Mouse (Mus musculus): ENCODE data around the gene Pram1. TPM values are rescaled to one million over a fixed set of nuclear protein-coding genes. Genes with fewer than 3 reads are reported as not detected.
"Not testable (repeated sequence)": the region's sequence is repeated elsewhere in the genome, so short reads cannot be mapped to it uniquely, and the experiment has no call there.

The Pram1 gene
- 0.27 and 0.34 TPM in 2 replicates for polyA plus RNA-seq (2015; fragmentation: Nextera tagmentation; extraction: Ambion mirVana)

GRCm38 (mm10) chr17:33637516-33638276 is at the start of gene Pram1:
Gene Pram1, plus strand, starts transcription at chr17:33638056.
- no peaks in the 10 kb centered on the region for H3K9me3 ChIP-seq
- H3K9ac ChIP-seq, result no peak within 1 kb of the TSS
- H3K27me3 ChIP-seq, result no peaks in the 10 kb centered on the region
- peak within 1 kb of the TSS; percentile 3; the same call in 1 of the 2 replicates for H3K27ac ChIP-seq
- peaks cover 18% of the 10 kb centered on the region for H3K36me3 ChIP-seq
- no peaks in the 10 kb centered on the region for H3K4me1 ChIP-seq
- 80% methylated on average over 4 of the region's 4 CpGs for whole genome bisulfite sequencing
- no peak within 1 kb of the TSS for H3K4me2 ChIP-seq
- H3K4me3 ChIP-seq, result no peak within 1 kb of the TSS
- ATAC-seq (ENCODE audit: insufficient number of reproducible peaks, low FRiP score, low TSS enrichment, low read depth), result no peak

- no peaks in the 10 kb centered on the region for H3K36me3 ChIP-seq
- no peak overlapping the region for H3K27ac ChIP-seq
- H3K4me1 ChIP-seq, result no peaks in the 10 kb centered on the region
- no peak for ATAC-seq (ENCODE audit: insufficient number of reproducible peaks, low FRiP score, low TSS enrichment, low read depth)
- H3K9ac ChIP-seq, result no peak overlapping the region
- no peaks in the 10 kb centered on the region for H3K9me3 ChIP-seq
- H3K4me2 ChIP-seq, result no peak overlapping the region
- H3K4me3 ChIP-seq, result no peak overlapping the region
- no peaks in the 10 kb centered on the region for H3K27me3 ChIP-seq
Observed at GRCm38 (mm10) chr17:33597271-33597670, 40.6 kb upstream of the Pram1 start.

GRCm38 (mm10) chr17:33598506-33598905 is 39.4 kb upstream of the Pram1 start:
- Histone ChIP-seq H3K4me1 (no peaks in the 10 kb centered on the region), H3K27ac (no peak overlapping the region), H3K36me3 (no peaks in the 10 kb centered on the region), H3K4me2 (no peak overlapping the region), H3K9me3 (no peaks in the 10 kb centered on the region), H3K4me3 (no peak overlapping the region), H3K9ac (no peak overlapping the region), H3K27me3 (no peaks in the 10 kb centered on the region)
- WGBS, result 88% methylated on average over 5 of the region's 5 CpGs
- ATAC-seq (ENCODE audit: insufficient number of reproducible peaks, low FRiP score, low TSS enrichment, low read depth), result no peak

- Histone ChIP-seq H3K9ac (no peak overlapping the region), H3K36me3 (no peaks in the 10 kb centered on the region), H3K9me3 (no peaks in the 10 kb centered on the region), H3K4me3 (no peak overlapping the region), H3K27me3 (no peaks in the 10 kb centered on the region), H3K27ac (no peak overlapping the region), H3K4me1 (no peaks in the 10 kb centered on the region), H3K4me2 (no peak overlapping the region)
- WGBS, result 85% methylated on average over 8 of the region's 8 CpGs
- ATAC-seq (ENCODE audit: insufficient number of reproducible peaks, low FRiP score, low TSS enrichment, low read depth), result no peak
Observed at GRCm38 (mm10) chr17:33599836-33600475, 37.9 kb upstream of the Pram1 start.

GRCm38 (mm10) chr17:33600831-33601230 is 37.0 kb upstream of the Pram1 start:
- Histone ChIP-seq H3K27me3 (no peaks in the 10 kb centered on the region), H3K36me3 (no peaks in the 10 kb centered on the region), H3K9ac (no peak overlapping the region), H3K27ac (no peak overlapping the region), H3K4me3 (no peak overlapping the region), H3K4me2 (no peak overlapping the region), H3K4me1 (no peaks in the 10 kb centered on the region), H3K9me3 (no peaks in the 10 kb centered on the region)
- ATAC-seq (ENCODE audit: insufficient number of reproducible peaks, low FRiP score, low TSS enrichment, low read depth), result no peak
- WGBS, result 76% methylated on average over 3 of the region's 3 CpGs

- H3K4me3 ChIP-seq, result no peak overlapping the region
- H3K36me3 ChIP-seq, result no peaks in the 10 kb centered on the region
- no peaks in the 10 kb centered on the region for H3K9me3 ChIP-seq
- no peak overlapping the region for H3K9ac ChIP-seq
- no peak overlapping the region for H3K4me2 ChIP-seq
- H3K4me1 ChIP-seq, result no peaks in the 10 kb centered on the region
- H3K27ac ChIP-seq, result no peak overlapping the region
- WGBS, result 82% methylated on average over 12 of the region's 12 CpGs
- no peaks in the 10 kb centered on the region for H3K27me3 ChIP-seq
- ATAC-seq (ENCODE audit: insufficient number of reproducible peaks, low FRiP score, low TSS enrichment, low read depth), result no peak
Observed at GRCm38 (mm10) chr17:33601947-33602346, 35.9 kb upstream of the Pram1 start.

- Histone ChIP-seq H3K4me2 (no peak overlapping the region), H3K36me3 (no peaks in the 10 kb centered on the region), H3K4me1 (no peaks in the 10 kb centered on the region), H3K27ac (no peak overlapping the region), H3K9me3 (no peaks in the 10 kb centered on the region), H3K27me3 (no peaks in the 10 kb centered on the region), H3K4me3 (no peak overlapping the region), H3K9ac (no peak overlapping the region)
- no peak for ATAC-seq (ENCODE audit: insufficient number of reproducible peaks, low FRiP score, low TSS enrichment, low read depth)
- WGBS, result 88% methylated on average over 2 of the region's 2 CpGs
Observed at GRCm38 (mm10) chr17:33607273-33607672, 30.6 kb upstream of the Pram1 start.

- H3K4me3 ChIP-seq, result no peak overlapping the region
- no peak for ATAC-seq (ENCODE audit: insufficient number of reproducible peaks, low FRiP score, low TSS enrichment, low read depth)
- H3K9ac ChIP-seq, result no peak overlapping the region
- no peak overlapping the region for H3K4me2 ChIP-seq
- H3K4me1 ChIP-seq, result no peaks in the 10 kb centered on the region
- no peaks in the 10 kb centered on the region for H3K27me3 ChIP-seq
- WGBS, result 90% methylated on average over 7 of the region's 7 CpGs
- no peak overlapping the region for H3K27ac ChIP-seq
- no peaks in the 10 kb centered on the region for H3K36me3 ChIP-seq
- no peaks in the 10 kb centered on the region for H3K9me3 ChIP-seq
Observed at GRCm38 (mm10) chr17:33610548-33610947, 27.3 kb upstream of the Pram1 start.

GRCm38 (mm10) chr17:33613726-33614125 is 24.1 kb upstream of the Pram1 start:
- H3K4me3 ChIP-seq; H3K4me1 ChIP-seq; H3K9ac ChIP-seq; H3K27ac ChIP-seq; H3K36me3 ChIP-seq; H3K9me3 ChIP-seq; ATAC-seq (ENCODE audit: insufficient number of reproducible peaks, low FRiP score, low TSS enrichment, low read depth); H3K4me2 ChIP-seq; H3K27me3 ChIP-seq: not testable (repeated sequence)
- WGBS, result 79% methylated on average over 5 of the region's 5 CpGs

GRCm38 (mm10) chr17:33627281-33627680 is 10.6 kb upstream of the Pram1 start:
- Histone ChIP-seq H3K27ac (no peak overlapping the region), H3K27me3 (no peaks in the 10 kb centered on the region), H3K4me2 (no peak overlapping the region), H3K9me3 (no peaks in the 10 kb centered on the region), H3K9ac (no peak overlapping the region), H3K4me1 (peaks cover 20% of the 10 kb centered on the region), H3K36me3 (peaks cover 20% of the 10 kb centered on the region), H3K4me3 (no peak overlapping the region)
- WGBS, result 86% methylated on average over 3 of the region's 3 CpGs
- no peak for ATAC-seq (ENCODE audit: insufficient number of reproducible peaks, low FRiP score, low TSS enrichment, low read depth)

- no peaks in the 10 kb centered on the region for H3K9me3 ChIP-seq
- peak; percentile 94 for ATAC-seq (ENCODE audit: insufficient number of reproducible peaks, low FRiP score, low TSS enrichment, low read depth)
- H3K27ac ChIP-seq, result peak within 1 kb of the TSS; percentile 100
- H3K4me3 ChIP-seq, result peak within 1 kb of the TSS; percentile 78
- peak within 1 kb of the TSS; percentile 58 for H3K4me2 ChIP-seq
- peak within 1 kb of the TSS; percentile 71 for H3K9ac ChIP-seq
- H3K36me3 ChIP-seq, result peaks cover 28% of the 10 kb centered on the region
- no peaks in the 10 kb centered on the region for H3K27me3 ChIP-seq
- H3K4me1 ChIP-seq, result peaks cover 20% of the 10 kb centered on the region
- 2% methylated on average over 34 of the region's 35 CpGs for WGBS
Observed at GRCm38 (mm10) chr17:33628621-33629486, 9.0 kb upstream of the Pram1 start, which contains the start of gene Zfp414. Gene Zfp414, plus strand, starts transcription at chr17:33629090.

Measured in limb, embryonic 15.5 days (tissue).